Mouse (Mus musculus) T-helper 2 cell (primary cell): ENCODE measurements around the gene Tma7.

ENCODE experiments used
- in situ Hi-C: fragments of 300-600 bp; cut with MboI, MseI; formaldehyde crosslinking; loops from one replicate; pipeline ENCODE4 v1.15.1; 2025; ENCODE audit warnings: high pct_unique_total_duplicates

Tma7 gene

DNA sequence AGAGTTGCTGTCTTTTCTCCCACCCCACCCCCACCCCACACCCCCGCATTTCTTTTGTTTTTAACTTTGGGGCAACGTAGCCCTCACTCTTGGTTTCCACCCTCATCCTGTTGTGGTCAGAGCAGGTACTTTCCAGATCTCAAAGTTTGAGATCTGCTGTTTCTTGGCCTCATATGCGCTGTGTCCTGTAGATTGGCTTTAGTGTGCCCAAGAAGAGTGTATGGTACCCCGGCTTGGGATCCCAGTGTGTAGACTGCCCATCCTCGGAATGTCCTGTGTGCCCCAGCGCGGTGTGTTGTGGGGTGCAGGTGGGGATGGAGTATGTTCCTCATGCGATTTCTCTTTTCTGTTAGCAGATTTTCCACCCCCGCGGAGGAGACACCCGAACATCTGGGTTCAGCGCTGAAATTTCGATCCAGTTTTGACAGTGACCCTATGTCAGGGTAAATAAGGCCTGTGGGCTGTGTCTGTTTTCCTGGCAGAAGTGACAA, 31.3 kb downstream of the Tma7 start:
- in situ Hi-C loops = loop anchor here (5.0 to 25.0 kb wide), 2 partner anchors 484 to 1514 kb away; partner anchors contain the start of genes Cyb561d2, Dalrd3, Ndufaf3 and Nprl2

DNA sequence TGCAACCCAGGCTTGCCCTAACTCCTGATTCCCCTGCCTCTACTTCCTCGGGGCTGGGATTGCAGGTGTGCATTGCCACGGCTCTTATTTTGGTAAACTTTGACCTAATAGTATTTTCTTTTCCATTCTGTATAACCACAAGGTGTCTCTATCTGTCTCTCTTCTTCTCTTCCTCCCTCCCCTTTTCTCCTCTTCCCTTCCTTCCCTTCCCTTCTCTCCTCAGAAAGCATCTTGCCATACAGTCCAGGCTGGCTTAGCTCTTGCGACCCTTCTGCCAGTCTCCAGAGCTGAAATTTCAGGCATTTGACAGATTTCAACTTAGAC, 31.8 kb downstream of the Tma7 start:
- in situ Hi-C loops = loop anchor here (5.0 to 25.0 kb wide), 2 partner anchors 483 to 1513 kb away; partner anchors contain the start of genes Cyb561d2, Dalrd3, Ndufaf3 and Nprl2

DNA sequence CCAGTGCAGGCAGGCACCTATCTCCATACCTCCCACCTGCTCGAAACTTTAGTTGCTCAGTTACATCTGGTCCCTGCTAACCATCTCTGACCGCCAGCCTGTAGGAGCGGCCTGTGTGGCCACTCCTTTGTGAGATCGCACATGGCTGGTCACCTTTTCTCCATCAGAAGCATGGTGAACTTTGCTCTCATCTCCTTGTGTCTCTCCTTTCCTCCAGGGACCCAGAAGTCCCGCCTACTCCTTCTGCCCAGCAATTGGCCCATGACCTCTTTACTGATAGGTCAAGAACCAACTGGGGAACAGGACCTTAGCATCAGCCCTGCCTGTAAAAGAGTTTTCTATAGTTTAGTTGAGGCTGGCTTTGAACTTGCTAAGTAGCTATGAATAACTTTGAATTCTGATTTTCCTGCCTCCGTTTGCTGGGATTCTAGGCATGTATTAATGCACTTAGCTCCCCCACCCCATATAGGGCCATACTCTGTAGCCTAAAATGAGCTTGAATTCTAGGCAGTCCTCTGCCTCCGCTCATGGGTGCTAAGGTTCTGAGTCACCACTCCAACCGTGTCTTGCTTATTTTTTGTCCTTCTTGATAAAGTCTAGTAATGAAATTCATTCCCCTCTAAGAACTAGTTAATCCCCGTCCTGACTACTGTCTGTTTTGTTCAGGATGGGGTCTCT, 32.3 kb downstream of the Tma7 start:
- in situ Hi-C loops = loop anchor here (5.0 to 25.0 kb wide), 2 partner anchors 483 to 1513 kb away; partner anchors contain the start of genes Cyb561d2, Dalrd3, Ndufaf3 and Nprl2

DNA sequence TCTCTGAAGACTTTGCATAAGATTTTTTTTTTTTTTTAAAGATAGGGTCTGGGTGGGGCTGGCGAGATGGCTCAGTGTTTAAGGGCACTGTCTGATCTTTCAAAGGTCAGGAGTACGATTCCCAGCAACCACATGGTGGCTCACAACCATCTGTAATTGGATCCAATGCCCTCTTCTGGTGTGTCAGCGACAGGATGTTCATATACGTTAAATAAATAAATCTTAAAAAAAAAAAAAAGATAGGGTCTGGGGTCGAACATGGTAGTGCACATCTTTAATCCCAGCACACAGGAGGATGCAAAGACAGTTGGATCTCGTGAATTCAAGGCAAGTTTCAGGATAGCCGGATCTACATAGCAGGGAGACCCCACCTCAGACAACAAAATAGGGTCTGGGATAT, 33.1 kb downstream of the Tma7 start:
- in situ Hi-C loops = no loop called here

DNA sequence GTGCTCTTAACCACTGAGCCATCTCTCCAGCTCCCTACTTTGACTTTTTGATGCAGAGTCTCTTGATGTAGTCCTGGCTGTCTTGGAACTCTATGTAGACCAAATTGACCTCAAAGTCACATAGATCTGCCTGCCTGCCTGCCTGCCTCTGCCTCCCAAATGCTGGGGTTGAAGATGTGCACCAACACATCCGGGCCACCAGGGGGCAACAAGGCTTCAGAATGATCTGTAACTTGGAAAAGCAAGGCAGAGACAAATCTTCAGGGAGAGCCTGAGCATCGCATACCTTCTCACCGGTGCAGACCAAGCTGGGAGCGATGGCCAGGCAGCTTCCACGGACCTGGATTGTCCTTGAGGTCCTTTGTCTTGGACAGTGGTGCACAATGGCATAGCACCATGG, 36.1 kb downstream of the Tma7 start:
- in situ Hi-C loops = no loop called here

DNA sequence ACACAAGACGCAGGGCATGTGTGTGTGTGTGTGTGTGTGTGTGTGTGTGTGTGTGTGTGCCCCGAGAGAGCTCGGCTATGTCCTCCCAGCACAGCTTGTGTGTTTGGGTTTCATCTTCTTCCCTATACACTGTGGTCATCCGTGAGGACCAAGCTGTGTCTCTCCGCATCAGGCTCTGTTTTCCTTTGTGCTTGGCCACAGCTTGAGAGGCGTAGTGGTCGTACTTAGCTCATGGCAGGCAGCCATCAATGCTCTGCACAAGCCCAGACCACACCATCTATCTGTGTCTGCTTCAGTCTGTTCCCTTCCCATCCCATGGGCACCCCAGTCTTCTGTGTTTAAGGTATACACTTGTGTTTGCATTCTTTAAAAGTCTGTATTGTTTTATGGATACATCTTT, 41.0 kb downstream of the Tma7 start:
- in situ Hi-C loops = no loop called here

DNA sequence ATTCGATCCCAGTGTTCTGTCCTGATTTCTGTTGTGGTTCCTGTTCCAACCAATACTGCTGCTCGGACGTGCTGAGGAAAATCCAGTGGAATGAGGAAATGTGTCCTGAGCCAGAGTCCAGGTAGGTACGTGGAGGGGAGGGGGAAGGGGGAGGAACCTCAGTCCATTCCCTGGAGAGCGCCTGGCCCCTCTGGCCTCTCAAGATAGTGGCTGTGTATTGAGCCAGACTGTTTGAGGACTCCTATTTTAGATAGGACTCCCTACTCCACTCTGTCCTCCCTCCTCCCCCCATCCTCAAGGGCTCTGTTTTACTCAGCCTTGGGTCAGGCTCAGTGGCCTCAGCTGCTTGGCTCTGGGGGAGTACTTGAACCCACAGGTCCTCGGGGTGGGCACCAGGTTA, 41.5 kb downstream of the Tma7 start:
- in situ Hi-C loops = no loop called here

DNA sequence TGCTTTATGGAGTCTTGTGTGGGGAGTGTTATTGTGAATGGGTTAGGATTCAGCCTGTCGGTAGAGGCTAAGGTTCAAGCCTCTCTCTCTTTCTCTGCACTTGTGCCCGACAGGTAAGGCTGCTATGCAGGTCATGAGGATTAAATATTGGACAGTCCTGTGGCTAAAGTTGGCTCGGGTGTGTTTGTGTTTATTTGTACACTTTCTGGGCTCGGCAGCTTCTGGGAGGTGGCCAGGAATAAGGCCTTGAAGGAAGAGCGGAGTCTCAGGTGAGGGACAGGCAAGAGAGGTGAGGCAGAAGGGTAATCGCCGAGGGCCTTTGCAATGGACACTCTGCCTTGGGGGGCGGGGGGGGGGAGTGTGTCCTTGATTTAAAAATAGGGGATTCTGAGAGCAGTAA, 42.2 kb downstream of the Tma7 start:
- in situ Hi-C loops = no loop called here

DNA sequence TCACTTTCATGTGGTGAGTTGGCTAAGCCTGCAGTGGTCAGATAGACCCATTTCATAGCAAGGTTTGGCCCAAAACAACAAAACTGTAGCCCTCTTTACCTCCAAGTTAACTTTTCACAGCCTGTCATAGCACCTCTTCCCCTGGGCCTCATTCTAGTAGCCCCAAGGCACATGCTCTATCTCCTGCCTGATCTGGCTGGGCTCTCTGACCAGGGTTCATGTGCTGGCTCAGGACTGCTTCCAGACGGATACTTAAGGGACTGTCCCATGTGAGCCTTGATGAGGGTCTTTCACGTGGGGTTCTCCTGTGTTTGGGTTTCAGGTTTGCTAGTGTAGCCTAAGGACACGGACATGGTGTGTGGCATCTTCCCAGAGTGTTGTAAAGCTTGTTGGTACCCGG, 42.7 kb downstream of the Tma7 start:
- in situ Hi-C loops = no loop called here

DNA sequence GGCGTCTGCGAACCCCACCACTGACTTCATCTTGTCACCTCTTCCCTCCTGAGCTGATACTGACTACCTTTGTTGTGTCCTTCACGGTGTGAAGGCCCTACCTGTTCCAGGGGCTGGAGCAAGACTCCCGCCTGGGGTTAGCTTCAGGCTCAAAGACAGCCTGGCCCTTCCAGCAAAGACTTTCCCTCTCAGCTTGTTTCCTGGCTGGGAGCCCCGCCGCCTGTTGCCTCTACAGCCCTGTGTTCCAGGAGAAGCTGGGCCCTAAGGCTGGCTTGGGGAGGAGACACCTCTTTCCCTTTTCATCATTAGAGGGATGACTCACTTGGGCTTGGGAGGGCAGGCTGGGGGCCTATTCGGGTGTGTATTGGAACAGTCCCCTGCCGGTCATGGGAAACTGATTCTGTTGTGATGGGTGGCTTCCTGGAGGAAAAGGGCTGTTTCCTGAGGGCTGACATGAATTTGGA, 43.5 kb downstream of the Tma7 start:
- in situ Hi-C loops = no loop called here

DNA sequence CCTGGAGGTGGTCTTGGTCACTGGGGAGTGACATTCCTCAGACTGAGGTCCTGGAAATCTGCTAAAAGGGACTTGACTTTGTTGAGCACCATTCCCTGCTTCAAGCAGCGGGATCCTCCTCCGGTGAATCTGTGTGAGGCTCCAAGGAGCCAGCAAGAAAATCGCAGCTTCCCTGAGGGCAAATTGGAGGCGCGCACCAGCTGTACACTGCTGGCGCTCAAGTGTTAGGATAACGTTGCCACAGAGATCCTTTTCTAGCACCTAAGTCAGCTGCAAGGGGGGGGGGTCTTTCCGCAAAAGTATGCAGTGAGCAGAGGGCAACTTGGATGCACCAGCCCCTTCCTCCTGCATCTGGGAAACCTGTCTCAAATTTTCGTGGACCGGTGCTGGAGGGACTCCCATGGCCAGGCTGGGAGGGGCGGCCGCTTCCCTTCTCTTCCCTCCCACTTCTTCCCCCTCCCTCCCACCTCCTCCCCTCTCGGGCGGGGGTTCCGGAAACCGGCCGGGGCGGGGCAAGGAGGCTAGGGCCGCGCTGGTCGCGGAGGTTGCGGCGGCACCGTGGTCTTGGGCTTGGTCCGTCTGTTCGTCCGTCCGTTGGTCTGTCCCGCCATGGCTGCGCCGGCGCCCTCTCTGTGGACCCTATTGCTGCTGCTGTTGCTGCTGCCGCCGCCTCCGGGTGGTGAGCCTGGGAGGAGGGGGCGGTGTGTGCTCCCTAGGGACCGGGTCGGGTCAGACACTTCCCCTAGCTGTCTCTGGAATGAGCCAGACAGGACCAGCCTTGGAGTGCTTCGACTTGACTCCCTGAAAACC, 44.1 kb downstream of the Tma7 start, which contains the start of gene Shisa5:
Gene Shisa5 (plus strand): TSS at position 480 of the 810 bp plus-strand sequence.
- in situ Hi-C loops = no loop called here

DNA sequence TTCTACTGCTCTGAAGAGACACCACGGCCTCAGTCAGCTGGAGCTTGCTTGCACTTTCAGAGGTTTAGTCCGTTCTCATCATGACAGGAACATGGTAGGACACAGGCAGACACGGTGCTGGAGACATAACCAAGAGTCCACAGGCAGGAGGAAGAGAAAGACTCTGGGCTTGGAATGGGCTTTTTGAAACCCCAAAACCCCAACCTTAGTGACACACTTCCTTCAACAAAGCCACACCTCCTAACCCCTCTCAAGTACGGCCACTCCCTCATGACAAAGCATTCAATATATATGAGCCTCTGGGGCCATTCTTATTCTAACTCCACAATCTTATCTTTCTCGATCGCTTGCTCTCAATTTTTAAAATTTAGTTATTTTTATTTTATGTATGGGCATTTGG, 50.0 kb downstream of the Tma7 start:
- in situ Hi-C loops = no loop called here

DNA sequence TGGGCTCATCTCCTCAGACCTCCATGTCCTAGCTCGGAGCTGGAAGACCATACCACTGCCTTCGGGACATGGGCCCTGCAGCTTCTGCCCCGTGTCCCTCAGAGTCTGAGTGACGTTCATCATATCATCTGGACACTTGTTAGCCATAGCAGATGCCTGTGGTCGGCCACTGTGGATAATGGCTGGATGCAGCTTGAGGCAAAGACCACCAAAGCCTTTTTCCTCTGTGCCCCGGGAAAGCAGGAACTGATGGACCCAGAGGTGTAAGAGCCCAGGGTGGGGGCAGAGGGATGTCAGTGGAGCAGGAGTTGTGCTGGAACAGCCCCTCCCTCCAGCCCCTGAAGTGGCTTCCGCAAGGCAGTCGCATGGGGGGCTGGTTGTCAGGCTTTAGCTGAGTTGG, 50.7 kb downstream of the Tma7 start:
- in situ Hi-C loops = no loop called here

DNA sequence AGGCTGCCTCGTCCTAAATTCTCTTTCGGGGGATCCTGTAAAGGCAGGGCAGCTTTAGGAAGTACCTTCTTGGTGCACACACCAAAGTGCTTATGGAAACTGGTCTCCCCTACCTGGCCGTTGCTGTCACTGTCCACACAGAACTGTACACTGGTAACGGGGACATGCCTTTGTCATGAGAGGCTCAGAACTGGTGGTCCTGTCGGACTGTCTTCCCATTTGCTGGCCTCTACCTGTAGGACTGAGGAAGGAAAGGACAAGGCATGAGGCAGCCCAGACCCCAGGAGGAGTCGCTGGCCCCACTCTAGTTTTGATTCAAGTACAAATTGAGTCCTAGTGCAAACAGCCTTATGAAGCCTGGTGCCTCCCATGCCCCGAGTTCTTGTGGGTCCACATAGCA, 51.4 kb downstream of the Tma7 start:
- in situ Hi-C loops = no loop called here

DNA sequence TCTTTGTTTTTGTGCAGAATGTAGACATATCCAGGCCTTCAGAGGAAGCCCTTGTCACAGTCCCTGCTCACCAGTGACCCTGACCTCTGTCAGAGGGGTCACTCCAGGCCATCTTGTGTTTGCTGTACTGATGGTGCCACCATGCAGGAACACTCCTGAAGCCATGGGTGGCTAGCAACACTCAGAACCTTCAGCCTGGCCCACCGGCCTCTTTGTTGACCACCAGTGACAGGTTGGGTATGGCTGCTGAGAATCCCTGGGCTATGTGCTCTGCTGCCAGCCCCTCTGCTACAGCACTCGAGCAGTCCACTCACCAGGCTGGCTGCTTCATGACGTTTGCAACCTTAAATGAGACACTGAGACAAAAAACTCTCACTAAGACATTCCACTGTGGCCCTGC, 52.1 kb downstream of the Tma7 start:
- in situ Hi-C loops = no loop called here

DNA sequence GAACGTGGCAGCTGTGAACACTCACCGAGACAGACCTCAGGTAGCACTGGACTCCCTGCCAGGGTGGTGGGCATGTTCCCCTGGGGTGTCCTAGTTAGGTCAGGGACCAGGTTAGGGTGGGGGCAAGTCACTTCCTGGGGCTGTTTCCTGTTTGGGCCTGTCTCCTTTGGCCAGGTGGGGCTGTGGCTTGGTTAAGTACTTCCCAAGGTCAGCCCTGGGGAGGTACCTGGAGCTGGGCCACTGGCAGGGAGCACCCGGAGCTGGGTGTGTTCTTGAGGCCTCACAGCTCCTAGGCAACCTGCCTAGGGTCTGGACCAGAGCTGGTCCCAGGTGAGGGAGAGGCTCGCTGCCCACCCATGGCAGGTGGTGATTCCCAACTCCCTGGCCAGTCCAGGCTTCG, 53.5 kb downstream of the Tma7 start:
- in situ Hi-C loops = no loop called here

DNA sequence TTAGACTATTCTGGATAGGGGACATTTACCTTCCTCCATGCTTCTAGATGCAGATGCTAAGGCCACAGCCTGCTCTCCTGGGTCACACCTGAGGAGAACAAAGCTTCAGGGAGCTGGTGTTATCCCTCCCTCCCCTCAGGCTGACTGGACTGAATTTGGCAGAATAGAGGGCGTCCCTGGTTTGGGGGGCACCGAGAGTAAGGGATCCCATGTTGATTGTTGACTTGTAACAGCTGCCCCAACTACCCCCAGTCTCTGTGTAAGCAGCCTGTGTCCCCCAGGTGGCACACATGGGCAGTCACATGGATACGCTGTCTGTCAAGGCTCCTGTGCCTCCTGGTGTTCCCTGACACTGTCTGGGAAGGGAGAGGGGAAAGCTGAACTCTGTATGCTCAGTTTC, 54.0 kb downstream of the Tma7 start:
- in situ Hi-C loops = no loop called here

DNA sequence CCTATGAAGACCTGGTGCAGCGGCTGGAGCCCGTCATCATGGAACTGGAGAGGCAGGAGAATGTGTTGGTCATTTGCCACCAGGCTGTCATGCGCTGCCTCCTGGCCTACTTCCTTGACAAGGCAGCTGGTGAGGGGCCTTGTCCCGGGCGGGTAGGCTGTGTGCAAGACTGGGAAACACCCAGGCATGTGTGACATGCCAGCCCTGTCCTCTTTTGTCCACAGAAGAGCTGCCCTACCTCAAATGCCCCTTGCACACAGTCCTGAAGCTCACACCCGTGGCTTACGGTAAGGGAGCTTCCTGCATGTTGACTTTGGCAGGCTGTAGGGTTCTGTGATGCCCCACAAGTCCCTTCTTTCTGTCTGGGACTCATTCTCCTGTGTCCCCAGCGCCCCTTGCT, 54.9 kb downstream of the Tma7 start:
- in situ Hi-C loops = no loop called here
